Mouse (Mus musculus) left cerebral cortex, adult 11 months (tissue): ENCODE measurements around the gene Aloxe3.

Experiments
- DNase-seq: peaks from one replicate; pipeline ENCODE4 v3.0.0; 2022; ENCODE audit warnings: low spot score

The Aloxe3 gene

DNA sequence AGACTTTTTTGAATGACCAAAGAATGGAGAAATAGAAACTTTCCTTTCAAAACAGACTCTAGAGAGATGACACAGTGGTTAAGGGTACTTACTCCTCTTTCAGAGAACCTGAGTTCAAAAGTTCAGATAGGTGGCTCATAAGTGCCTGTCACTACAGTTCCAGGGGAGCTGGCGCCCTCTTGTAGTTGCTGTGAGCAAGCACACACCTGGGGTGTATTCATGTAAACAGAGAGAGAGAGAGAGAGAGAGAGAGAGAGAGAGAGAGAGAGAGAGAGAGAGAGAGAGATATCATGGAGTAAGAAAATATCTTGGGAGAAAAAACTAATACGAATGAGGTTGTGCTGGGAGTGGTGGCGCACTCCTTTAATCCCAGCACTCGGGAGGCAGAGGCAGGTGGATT lies 54.4 kb downstream of the Aloxe3 start:
- DNase-seq, result no peak

DNA sequence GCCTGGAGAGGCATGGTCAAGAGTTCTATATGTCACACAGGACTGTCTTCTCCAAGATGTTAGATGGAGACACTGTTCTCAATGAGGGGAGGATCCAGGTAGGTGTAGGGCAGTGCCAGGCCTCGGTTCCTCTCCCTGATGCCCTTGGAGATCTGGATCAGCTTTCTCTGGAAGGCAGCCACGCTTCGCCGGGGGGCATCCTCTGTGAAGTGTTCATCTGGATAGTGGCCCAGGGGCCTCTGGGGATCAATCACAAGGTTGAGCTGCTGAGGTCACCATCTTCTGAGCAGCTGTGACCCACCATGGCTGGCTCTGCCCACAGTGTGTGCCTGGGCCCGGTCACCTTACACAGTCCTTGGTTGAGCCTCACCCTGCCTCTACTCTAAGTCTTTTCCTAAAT lies 59.3 kb downstream of the Aloxe3 start:
- DNase-seq, result no peak

DNA sequence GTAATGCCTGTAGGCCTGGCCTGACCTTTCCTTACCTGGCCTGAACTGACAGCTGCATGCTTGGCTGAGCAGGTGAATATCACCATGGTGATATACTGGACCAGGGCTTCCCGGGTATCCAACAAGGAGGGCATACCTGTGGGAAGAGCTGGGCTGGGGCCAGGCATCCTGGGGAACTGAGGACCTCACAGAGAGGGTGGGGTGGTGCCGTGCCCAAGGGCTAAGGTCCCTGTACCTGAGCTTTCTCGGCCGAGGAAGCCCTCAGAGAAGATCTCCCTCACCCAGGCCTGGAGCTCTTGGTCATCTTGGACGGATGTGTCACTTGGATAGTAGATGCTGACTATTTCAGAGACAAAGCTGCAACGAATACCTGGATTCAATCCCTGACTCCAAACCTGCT lies 60.2 kb downstream of the Aloxe3 start:
- DNase-seq, result no peak

DNA sequence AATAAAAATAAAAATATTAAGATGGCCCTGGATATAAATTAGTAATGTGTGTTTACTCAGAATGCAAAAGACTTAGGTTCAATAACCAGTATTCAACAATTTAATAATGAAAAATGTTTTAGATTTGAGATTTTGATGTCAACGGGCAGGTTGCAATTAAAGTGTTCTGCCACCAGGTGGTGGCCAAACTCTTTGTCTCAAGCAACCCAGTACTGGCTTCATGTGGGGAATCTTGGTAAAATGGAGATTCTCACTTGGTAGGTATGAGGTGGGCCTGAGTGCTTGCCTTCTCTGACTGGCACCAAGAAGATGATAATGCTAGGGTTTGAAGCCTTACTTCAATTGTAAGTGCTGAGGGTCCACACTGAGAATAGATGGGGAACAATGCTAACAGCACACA lies 67.1 kb downstream of the Aloxe3 start:
- DNase-seq, result no peak

DNA sequence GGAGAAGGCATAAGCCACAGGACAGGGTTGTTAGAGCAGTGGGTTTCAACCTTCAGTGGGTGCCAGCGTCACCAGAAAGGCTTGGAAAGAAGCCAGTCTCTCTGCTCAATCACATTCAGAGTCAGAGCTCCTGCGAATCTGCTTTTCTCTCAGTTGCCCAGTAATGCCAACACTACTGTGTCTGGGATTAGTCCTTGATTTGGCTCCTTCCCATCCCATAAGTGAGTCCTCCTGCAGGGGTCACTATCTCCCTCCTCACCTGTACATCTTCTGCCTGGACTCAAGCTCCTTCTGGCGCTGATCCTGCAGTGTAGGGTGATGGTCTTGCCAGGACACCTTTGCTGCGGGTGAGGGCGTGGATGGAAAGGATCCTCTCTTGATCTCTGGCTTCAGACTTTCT lies 71.1 kb downstream of the Aloxe3 start:
- DNase-seq, result no peak

DNA sequence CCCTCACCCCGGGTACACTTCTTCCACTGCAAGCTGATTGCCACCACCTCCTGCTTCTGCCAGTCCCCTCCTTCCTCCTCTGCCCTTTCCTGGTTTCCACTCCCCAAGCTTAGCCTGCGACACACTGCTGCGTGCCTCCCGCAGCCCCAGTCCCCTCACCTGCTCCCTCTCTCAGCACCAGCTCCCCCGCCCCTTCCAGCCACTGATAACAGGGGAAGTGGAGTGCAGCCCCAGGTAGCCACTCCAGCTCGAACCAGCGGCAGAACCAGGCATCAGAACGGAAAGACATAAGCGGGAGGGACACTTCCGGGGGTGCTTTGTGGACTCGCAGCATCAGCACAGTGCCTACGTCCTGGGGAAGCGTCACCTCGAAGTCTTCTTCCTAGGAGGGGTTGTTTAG lies 71.5 kb downstream of the Aloxe3 start:
- DNase-seq, result no peak

DNA sequence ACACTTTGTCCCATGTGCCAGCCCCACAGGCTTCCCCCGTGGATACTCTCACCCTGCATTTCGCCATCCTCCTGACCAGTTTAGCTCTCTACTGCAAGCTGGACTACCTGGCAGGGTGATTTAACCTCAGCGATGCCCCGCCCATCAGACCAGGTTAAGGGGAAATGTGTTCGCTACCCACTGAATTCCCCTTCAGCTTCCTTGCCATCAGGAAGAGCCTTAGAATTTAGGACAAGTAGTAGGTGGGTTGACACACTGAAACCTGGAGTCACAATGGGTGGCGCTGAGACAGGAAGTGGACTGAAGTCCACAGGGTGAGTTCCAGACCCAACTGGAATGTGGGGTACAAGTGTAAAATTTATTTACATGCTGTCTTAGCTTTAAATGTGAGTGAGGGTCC lies 72.0 kb downstream of the Aloxe3 start, which contains the start of gene Alox8:
Gene Alox8 (minus strand): TSS at position 101 of the 400 bp plus-strand sequence.
- no peak for DNase-seq
